Mouse (Mus musculus): ENCODE data around the gene 1700030K09Rik. TPM values are rescaled to one million over a fixed set of nuclear protein-coding genes. Genes with fewer than 3 reads are reported as not detected.

1700030K09Rik gene
- total and polyA plus RNA-seq, 3 experiments: 8.4 to 10.3 TPM; not detected in 1

DNA sequence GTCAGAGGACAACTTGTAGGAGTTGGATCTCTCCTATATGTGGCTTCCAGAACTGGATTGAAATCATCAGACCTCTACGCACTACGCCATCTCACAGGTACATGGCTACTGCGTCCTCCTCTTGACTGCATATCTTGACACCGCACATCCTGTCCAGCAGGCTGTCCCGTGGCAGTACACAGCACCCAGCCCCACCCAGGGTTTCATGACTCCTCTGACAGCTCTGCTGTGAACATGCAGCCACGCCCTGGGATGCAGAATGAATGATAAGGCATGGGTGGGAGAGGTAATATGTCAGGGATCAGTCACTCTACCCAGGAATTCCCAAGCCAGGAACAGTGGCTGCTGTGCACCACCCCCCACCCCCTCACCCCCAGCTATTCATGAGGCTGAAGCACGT, 29.8 kb upstream of the 1700030K09Rik start:
- Histone ChIP-seq H3K27me3 (ENCODE audit: control insufficient read depth in 1 of 2, insufficient read depth in 2 of 2, low read length in 2 of 2) (no peaks in the 10 kb centered on the region), H3K9me3 (replicated peaks; ENCODE audit: insufficient read depth, low read length) (no peaks in the 10 kb centered on the region), H3K36me3 (ENCODE audit: control insufficient read depth in 1 of 2, insufficient read depth in 2 of 2, low read length in 2 of 2) (peaks cover 0 to 23% of the 10 kb centered on the region in 2 experiments; a peak in 2 of 4 replicates), H3K79me2 (ENCODE audit: control insufficient read depth, insufficient read depth, low read length, poor library complexity) (peaks cover 92% of the 10 kb centered on the region), H3K4me1 (ENCODE audit: control insufficient read depth in 1 of 2, insufficient read depth in 2 of 2, low read length in 2 of 2) (peaks cover 1 to 32% of the 10 kb centered on the region in 2 experiments; a peak in 3 of 4 replicates), H3K27ac (ENCODE audit: control insufficient read depth, low read depth, low read length) (no peak overlapping the region), H3K4me3 (ENCODE audit: control insufficient read depth in 1 of 2, insufficient read depth in 1 of 2, low read depth in 2 of 2, low read length in 2 of 2) (no peak overlapping the region), H3K9ac (ENCODE audit: control insufficient read depth, low read depth, low read length, poor library complexity, severe bottlenecking) (no peak overlapping the region)
- DNase-seq (ENCODE audit: low read depth, low spot score): peak; percentile 37
- TF ChIP-seq TAL1 (IDR thresholded peaks at IDR 0.05; ENCODE audit: low read length) (0 out of 2 replicates have a peak, but pooled peaks have one; percentile 13), KAT2A (conservative IDR thresholded peaks at IDR 0.05; ENCODE audit: low read depth, low read length) (no peak), EP300 (IDR thresholded peaks at IDR 0.05; ENCODE audit: low read depth in 1 of 2, low read length in 2 of 2) (peak; percentile 31 to 34; a peak in 1 of 4 replicates), MAZ (IDR thresholded peaks at IDR 0.05; ENCODE audit: low read depth, low read length) (no peak), MXI1 (IDR thresholded peaks at IDR 0.05; ENCODE audit: low read depth, low read length) (no peak), SIN3A (IDR thresholded peaks at IDR 0.05; ENCODE audit: low read length) (peak; percentile 33; the same call in 1 of the 2 replicates)

DNA sequence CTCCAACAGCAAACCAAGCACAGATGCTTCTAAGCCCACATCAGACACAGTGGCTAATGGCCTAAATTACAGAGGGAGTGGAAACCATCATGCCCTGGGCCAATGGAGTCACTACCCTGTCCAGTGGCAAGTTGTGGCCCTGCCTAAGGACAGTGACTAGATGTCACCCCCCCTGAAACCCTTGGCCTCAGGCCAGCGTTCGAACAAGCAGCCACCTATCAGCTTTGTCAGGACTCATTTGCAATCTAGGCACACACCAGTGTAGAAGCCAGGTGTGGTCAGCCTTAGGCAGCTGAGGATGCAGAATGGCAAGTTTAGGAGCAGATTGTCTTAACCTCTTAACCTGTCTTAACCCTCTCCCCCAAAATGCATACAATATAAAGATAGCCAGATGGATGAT, 28.4 kb upstream of the 1700030K09Rik start:
- no peak overlapping the region for H3K4me3 ChIP-seq (ENCODE audit: control insufficient read depth in 1 of 2, insufficient read depth in 1 of 2, low read depth in 2 of 2, low read length in 2 of 2)
- no peak for DNase-seq (ENCODE audit: low read depth, low spot score)

DNA sequence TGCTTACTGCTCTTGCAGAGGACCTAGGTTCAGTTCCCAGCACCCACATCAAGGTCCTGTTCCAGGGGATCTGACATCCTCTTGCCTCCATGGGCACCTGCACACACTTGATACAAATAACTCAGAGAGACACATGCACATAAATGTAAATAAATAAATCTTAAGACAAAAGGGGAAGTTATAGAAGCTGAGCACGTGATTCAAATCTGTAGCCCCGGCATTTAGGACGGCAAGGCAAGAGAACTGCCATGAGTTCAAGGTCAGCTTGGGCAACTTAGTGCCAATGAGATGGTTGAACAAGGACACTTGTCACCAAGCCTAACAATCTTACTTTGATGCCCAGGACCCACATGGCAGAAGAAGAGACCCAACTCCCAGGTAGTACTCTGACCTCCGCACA, 25.6 kb upstream of the 1700030K09Rik start:
- Histone ChIP-seq H3K4me1 (ENCODE audit: control insufficient read depth in 1 of 2, insufficient read depth in 2 of 2, low read length in 2 of 2) (peaks cover 5 to 49% of the 10 kb centered on the region in 2 experiments), H3K36me3 (ENCODE audit: control insufficient read depth in 1 of 2, insufficient read depth in 2 of 2, low read length in 2 of 2) (peaks cover 0 to 35% of the 10 kb centered on the region in 2 experiments; a peak in 2 of 4 replicates), H3K79me2 (ENCODE audit: control insufficient read depth, insufficient read depth, low read length, poor library complexity) (peaks cover 77% of the 10 kb centered on the region), H3K9ac (ENCODE audit: control insufficient read depth, low read depth, low read length, poor library complexity, severe bottlenecking) (no peak overlapping the region), H3K9me3 (replicated peaks; ENCODE audit: insufficient read depth, low read length) (no peaks in the 10 kb centered on the region), H3K27ac (ENCODE audit: control insufficient read depth, low read depth, low read length) (no peak overlapping the region), H3K27me3 (ENCODE audit: control insufficient read depth in 1 of 2, insufficient read depth in 2 of 2, low read length in 2 of 2) (no peaks in the 10 kb centered on the region), H3K4me3 (ENCODE audit: control insufficient read depth in 1 of 2, insufficient read depth in 1 of 2, low read depth in 2 of 2, low read length in 2 of 2) (no peak overlapping the region)
- TF ChIP-seq TBP (IDR thresholded peaks at IDR 0.05; ENCODE audit: low read depth, low read length) (no peak), BHLHE40 (IDR thresholded peaks at IDR 0.05; ENCODE audit: borderline replicate concordance, low read depth, low read length) (peak; percentile 71; the same call in 1 of the 2 replicates), POLR2A (IDR thresholded peaks at IDR 0.05; ENCODE audit: control insufficient read depth in 1 of 2, insufficient read depth in 1 of 2, low read depth in 1 of 2, low read length in 2 of 2, poor library complexity in 1 of 2) (no peak), USF1 (IDR thresholded peaks at IDR 0.05; ENCODE audit: low read depth, low read length) (peak; percentile 67), ZMIZ1 (IDR thresholded peaks at IDR 0.05; ENCODE audit: low read depth, low read length) (no peak), MAX (IDR thresholded peaks at IDR 0.05; ENCODE audit: low read length) (peak; percentile 60; the same call in 1 of the 2 replicates), TCF12 (IDR thresholded peaks at IDR 0.05; ENCODE audit: low read depth, low read length) (no peak), NRF1 (IDR thresholded peaks at IDR 0.05; ENCODE audit: insufficient read depth, low read depth, low read length, poor library complexity, severe bottlenecking) (no peak), CHD2 (IDR thresholded peaks at IDR 0.05; ENCODE audit: low read length) (no peak), RCOR1 (IDR thresholded peaks at IDR 0.05; ENCODE audit: low read depth, low read length) (peak; percentile 49; the same call in 1 of the 2 replicates)
- peak; percentile 33 for DNase-seq (ENCODE audit: low read depth, low spot score)

More for the DNA sequence above, 28.4 kb upstream of the 1700030K09Rik start:
- peaks cover 93% of the 10 kb centered on the region for H3K79me2 ChIP-seq (ENCODE audit: control insufficient read depth, insufficient read depth, low read length, poor library complexity)
- H3K4me1 ChIP-seq (ENCODE audit: control insufficient read depth in 1 of 2, insufficient read depth in 2 of 2, low read length in 2 of 2): peaks cover 5 to 42% of the 10 kb centered on the region in 2 experiments
- H3K36me3 ChIP-seq (ENCODE audit: control insufficient read depth in 1 of 2, insufficient read depth in 2 of 2, low read length in 2 of 2): peaks cover 0 to 32% of the 10 kb centered on the region in 2 experiments; a peak in 2 of 4 replicates
- TF ChIP-seq JUND (IDR thresholded peaks at IDR 0.05; ENCODE audit: low read depth, low read length) (no peak), GABPA (IDR thresholded peaks at IDR 0.05; ENCODE audit: low read depth, low read length) (no peak), MYB (IDR thresholded peaks at IDR 0.05; ENCODE audit: low read depth, low read length) (no peak), ZNF384 (IDR thresholded peaks at IDR 0.05; ENCODE audit: low read depth, low read length) (no peak), SIN3A (IDR thresholded peaks at IDR 0.05; ENCODE audit: low read length) (no peak), MEF2A (IDR thresholded peaks at IDR 0.05; ENCODE audit: extremely low read depth, insufficient replicate concordance, low read depth, low read length, poor library complexity, severe bottlenecking) (no peak)
- H3K27me3 ChIP-seq (ENCODE audit: control insufficient read depth in 1 of 2, insufficient read depth in 2 of 2, low read length in 2 of 2): no peaks in the 10 kb centered on the region
- no peak overlapping the region for H3K9ac ChIP-seq (ENCODE audit: control insufficient read depth, low read depth, low read length, poor library complexity, severe bottlenecking)
- H3K9me3 ChIP-seq (replicated peaks; ENCODE audit: insufficient read depth, low read length): no peaks in the 10 kb centered on the region
- no peak overlapping the region for H3K27ac ChIP-seq (ENCODE audit: control insufficient read depth, low read depth, low read length)

Measured in MEL (cell line).